Mouse (Mus musculus): Measurements from ENCODE around the gene Ms4a14. TPM values are rescaled to one million over a fixed set of nuclear protein-coding genes. Genes with fewer than 3 reads are reported as not detected.
A peak's percentile ranks its signal among the peaks of the same experiment; 100 is the strongest.
"Not testable (repeated sequence)": the region's sequence is repeated elsewhere in the genome, so short reads cannot be mapped to it uniquely, and the experiment has no call there.

Gene Ms4a14
- polyA plus RNA-seq, 1 experiment from 2014 or later = 0.09 TPM

- Histone ChIP-seq H3K9me3 (ENCODE audit: control insufficient read depth) (no peaks in the 10 kb centered on the region), H3K4me3 (ENCODE audit: low read depth, low read length) (no peak overlapping the region), H3K4me2 (replicated peaks; ENCODE audit: low read depth) (no peak overlapping the region), H3K36me3 (ENCODE audit: control insufficient read depth, insufficient read depth) (no peaks in the 10 kb centered on the region), H3K4me1 (replicated peaks; ENCODE audit: control insufficient read depth, insufficient read depth, low read length) (no peaks in the 10 kb centered on the region), H3K9ac (ENCODE audit: low read depth, low read length) (no peak overlapping the region), H3K27me3 (replicated peaks; ENCODE audit: control insufficient read depth, insufficient read depth, low read length) (no peaks in the 10 kb centered on the region), H3K27ac (ENCODE audit: low read depth, low read length) (no peak overlapping the region)
- ATAC-seq = no peak
- TF ChIP-seq CTCF (IDR thresholded peaks at IDR 0.05; ENCODE audit: low read depth) = peak; percentile 57
Measured at GRCm38 (mm10) chr19:11343992-11344391, 29.7 kb upstream of the Ms4a14 start.

- Histone ChIP-seq H3K36me3 (ENCODE audit: control insufficient read depth, insufficient read depth) (no peaks in the 10 kb centered on the region), H3K4me1 (replicated peaks; ENCODE audit: control insufficient read depth, insufficient read depth, low read length) (no peaks in the 10 kb centered on the region), H3K9ac (ENCODE audit: low read depth, low read length) (no peak overlapping the region), H3K4me3 (ENCODE audit: low read depth, low read length) (no peak overlapping the region), H3K27ac (ENCODE audit: low read depth, low read length) (no peak overlapping the region), H3K27me3 (replicated peaks; ENCODE audit: control insufficient read depth, insufficient read depth, low read length) (no peaks in the 10 kb centered on the region), H3K9me3 (ENCODE audit: control insufficient read depth) (no peaks in the 10 kb centered on the region), H3K4me2 (replicated peaks; ENCODE audit: low read depth) (no peak overlapping the region)
- TF ChIP-seq CTCF (IDR thresholded peaks at IDR 0.05; ENCODE audit: low read depth) = no peak
- no peak for ATAC-seq
Measured at GRCm38 (mm10) chr19:11343147-11343546, 28.9 kb upstream of the Ms4a14 start.

GRCm38 (mm10) chr19:11335932-11336331, 21.7 kb upstream of the Ms4a14 start, which contains the start of gene Ms4a7:
Gene Ms4a7 (minus strand): TSS chr19:11336146.
- WGBS = 80% methylated on average over 6 of the region's 6 CpGs
- Histone ChIP-seq H3K4me1 (replicated peaks; ENCODE audit: control insufficient read depth, insufficient read depth, low read length) (no peaks in the 10 kb centered on the region), H3K4me3 (ENCODE audit: low read depth, low read length) (no peak within 1 kb of the TSS), H3K36me3 (ENCODE audit: control insufficient read depth, insufficient read depth) (no peaks in the 10 kb centered on the region), H3K4me2 (replicated peaks; ENCODE audit: low read depth) (no peak within 1 kb of the TSS), H3K9ac (ENCODE audit: low read depth, low read length) (no peak within 1 kb of the TSS), H3K27ac (ENCODE audit: low read depth, low read length) (no peak within 1 kb of the TSS), H3K27me3 (replicated peaks; ENCODE audit: control insufficient read depth, insufficient read depth, low read length) (no peaks in the 10 kb centered on the region), H3K9me3 (ENCODE audit: control insufficient read depth) (no peaks in the 10 kb centered on the region)
- TF ChIP-seq CTCF (IDR thresholded peaks at IDR 0.05; ENCODE audit: low read depth) = no peak
- no peak for ATAC-seq

GRCm38 (mm10) chr19:11321123-11321522, 6.9 kb upstream of the Ms4a14 start:
- Histone ChIP-seq H3K9ac (ENCODE audit: low read depth, low read length) (no peak overlapping the region), H3K9me3 (ENCODE audit: control insufficient read depth) (0 out of 2 replicates have a peak, but pooled peaks cover 3% of the 10 kb centered on the region), H3K36me3 (ENCODE audit: control insufficient read depth, insufficient read depth) (no peaks in the 10 kb centered on the region), H3K4me2 (replicated peaks; ENCODE audit: low read depth) (no peak overlapping the region), H3K4me1 (replicated peaks; ENCODE audit: control insufficient read depth, insufficient read depth, low read length) (no peaks in the 10 kb centered on the region), H3K4me3 (ENCODE audit: low read depth, low read length) (no peak overlapping the region), H3K27ac (ENCODE audit: low read depth, low read length) (no peak overlapping the region), H3K27me3 (replicated peaks; ENCODE audit: control insufficient read depth, insufficient read depth, low read length) (no peaks in the 10 kb centered on the region)
- WGBS = 82% methylated on average over 1 of the region's 1 CpGs
- no peak for ATAC-seq
- TF ChIP-seq CTCF (IDR thresholded peaks at IDR 0.05; ENCODE audit: low read depth) = no peak

GRCm38 (mm10) chr19:11316786-11317185, 2.5 kb upstream of the Ms4a14 start:
- WGBS = 90% methylated on average over 4 of the region's 4 CpGs
- H3K4me3 ChIP-seq (ENCODE audit: low read depth, low read length) = no peak overlapping the region

GRCm38 (mm10) chr19:11308888-11309287, 5.4 kb downstream of the Ms4a14 start:
- Histone ChIP-seq H3K9me3 (ENCODE audit: control insufficient read depth) (no peaks in the 10 kb centered on the region), H3K4me3 (ENCODE audit: low read depth, low read length) (no peak overlapping the region), H3K9ac (ENCODE audit: low read depth, low read length) (no peak overlapping the region), H3K4me2 (replicated peaks; ENCODE audit: low read depth) (no peak overlapping the region), H3K4me1 (replicated peaks; ENCODE audit: control insufficient read depth, insufficient read depth, low read length) (no peaks in the 10 kb centered on the region), H3K36me3 (ENCODE audit: control insufficient read depth, insufficient read depth) (no peaks in the 10 kb centered on the region), H3K27me3 (replicated peaks; ENCODE audit: control insufficient read depth, insufficient read depth, low read length) (no peaks in the 10 kb centered on the region), H3K27ac (ENCODE audit: low read depth, low read length) (no peak overlapping the region)
- no peak for TF ChIP-seq CTCF (IDR thresholded peaks at IDR 0.05; ENCODE audit: low read depth)
- ATAC-seq = no peak

More at GRCm38 (mm10) chr19:11316786-11317185, 2.5 kb upstream of the Ms4a14 start:
- Histone ChIP-seq H3K36me3 (ENCODE audit: control insufficient read depth, insufficient read depth) (no peaks in the 10 kb centered on the region), H3K27ac (ENCODE audit: low read depth, low read length) (no peak overlapping the region), H3K27me3 (replicated peaks; ENCODE audit: control insufficient read depth, insufficient read depth, low read length) (no peaks in the 10 kb centered on the region), H3K4me2 (replicated peaks; ENCODE audit: low read depth) (no peak overlapping the region), H3K9ac (ENCODE audit: low read depth, low read length) (no peak overlapping the region), H3K9me3 (ENCODE audit: control insufficient read depth) (0 out of 2 replicates have a peak, but pooled peaks cover 3% of the 10 kb centered on the region), H3K4me1 (replicated peaks; ENCODE audit: control insufficient read depth, insufficient read depth, low read length) (no peaks in the 10 kb centered on the region)
- no peak for TF ChIP-seq CTCF (IDR thresholded peaks at IDR 0.05; ENCODE audit: low read depth)
- ATAC-seq = no peak

- H3K36me3 ChIP-seq (ENCODE audit: control insufficient read depth, insufficient read depth); H3K4me3 ChIP-seq (ENCODE audit: low read depth, low read length); H3K4me2 ChIP-seq (replicated peaks; ENCODE audit: low read depth); ATAC-seq; H3K9me3 ChIP-seq (ENCODE audit: control insufficient read depth); H3K27ac ChIP-seq (ENCODE audit: low read depth, low read length); H3K27me3 ChIP-seq (replicated peaks; ENCODE audit: control insufficient read depth, insufficient read depth, low read length); H3K9ac ChIP-seq (ENCODE audit: low read depth, low read length); H3K4me1 ChIP-seq (replicated peaks; ENCODE audit: control insufficient read depth, insufficient read depth, low read length): not testable (repeated sequence)
- WGBS = 60% methylated on average over 4 of the region's 4 CpGs
Measured at GRCm38 (mm10) chr19:11299529-11299928, 14.7 kb downstream of the Ms4a14 start.

All from intestine, postnatal 0 days (tissue).